23 mouse cellular contexts compared by ENCODE assay signal in the genomic region with DNA sequence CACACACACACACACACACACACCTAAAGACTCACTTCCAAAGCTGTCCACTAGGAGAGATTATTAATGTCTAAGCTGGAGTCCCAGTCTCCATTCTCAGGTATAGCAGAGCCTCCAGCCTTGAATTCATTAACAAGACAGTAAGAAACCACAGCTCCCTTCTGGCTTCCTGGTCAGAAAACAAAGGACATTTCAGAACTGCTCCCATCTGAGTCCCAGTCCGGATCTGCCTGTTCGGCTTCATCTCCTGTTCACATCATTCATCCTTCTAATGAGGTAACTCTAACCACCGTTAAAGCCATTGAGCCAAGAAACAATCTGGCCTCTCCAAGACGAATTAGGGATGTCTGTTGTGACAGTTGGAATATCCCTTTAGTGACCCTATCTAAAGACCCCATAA.
A peak's percentile ranks its signal among the peaks of the same experiment; 100 is the strongest.
DNase-seq lines count a peak whose midpoint lies in the region; ATAC-seq lines count a peak whose summit lies in the region.
"Had no signal": no experiment of that assay in that cellular context is flagged by ENCODE, and none has a peak within 500 bp of the region (broad histone marks: within the 10 kb centered on the region; RNA-seq: fewer than 3 reads in every experiment).

No protein-coding gene starts in this region.

- H3K36me3 ChIP-seq in kidney, embryonic 15.5 days: no peaks in the 10 kb centered on the region
- no peaks in the 10 kb centered on the region for H3K36me3 ChIP-seq in hindbrain, embryonic 11.5 days (ENCODE audit: control insufficient read depth, insufficient read depth, low read length)
- H3K36me3 ChIP-seq: embryonic facial prominence, embryonic 15.5 days; forebrain, embryonic 10.5 days; G1E; heart, embryonic 13.5 days; hindbrain, embryonic 12.5 days had no signal

- 0 out of 2 replicates have a peak, but pooled peaks have one; percentile 49 for ATAC-seq in kidney, embryonic 15.5 days (replicated peaks; ENCODE audit: low FRiP score)
- ATAC-seq in hindbrain, embryonic 11.5 days (ENCODE audit: low FRiP score): no peak
- ATAC-seq: forebrain, embryonic 14.5 days; hindbrain, embryonic 16.5 days; inflammation-experienced regulatory T-cells, adult 6 months had no signal

- no peaks in the 10 kb centered on the region for H3K27me3 ChIP-seq in kidney, embryonic 15.5 days
- no peaks in the 10 kb centered on the region for H3K27me3 ChIP-seq in hindbrain, embryonic 11.5 days (ENCODE audit: control insufficient read depth, insufficient read depth, low read length)
- H3K27me3 ChIP-seq: embryonic facial prominence, embryonic 15.5 days; heart, embryonic 13.5 days; hindbrain, embryonic 12.5 days had no signal

- no peak overlapping the region for H3K4me2 ChIP-seq in kidney, embryonic 15.5 days
- no peak overlapping the region for H3K4me2 ChIP-seq in hindbrain, embryonic 11.5 days (replicated peaks; ENCODE audit: low read depth, low read length)
- H3K4me2 ChIP-seq: embryonic facial prominence, embryonic 15.5 days; heart, embryonic 13.5 days; hindbrain, embryonic 12.5 days had no signal

- no peak overlapping the region for H3K9ac ChIP-seq in kidney, embryonic 15.5 days
- no peak overlapping the region for H3K9ac ChIP-seq in hindbrain, embryonic 11.5 days (ENCODE audit: low read depth, low read length)
- H3K9ac ChIP-seq: embryonic facial prominence, embryonic 15.5 days; heart, embryonic 13.5 days; hindbrain, embryonic 12.5 days had no signal

- H3K27ac ChIP-seq in kidney, embryonic 15.5 days: no peak overlapping the region
- H3K27ac ChIP-seq in hindbrain, embryonic 11.5 days (ENCODE audit: low read depth, low read length): no peak overlapping the region
- H3K27ac ChIP-seq: embryonic facial prominence, embryonic 15.5 days; forebrain, embryonic 10.5 days; heart, embryonic 13.5 days; hindbrain, embryonic 12.5 days had no signal

- 20% methylated on average over 4 of the region's 4 CpGs for WGBS in kidney, embryonic 15.5 days
- 65% methylated on average over 4 of the region's 4 CpGs for WGBS in hindbrain, embryonic 11.5 days

- H3K9me3 ChIP-seq in kidney, embryonic 15.5 days (replicated peaks): no peaks in the 10 kb centered on the region
- no peaks in the 10 kb centered on the region for H3K9me3 ChIP-seq in hindbrain, embryonic 11.5 days (ENCODE audit: control insufficient read depth, low read length)
- H3K9me3 ChIP-seq: embryonic facial prominence, embryonic 15.5 days; forebrain, embryonic 10.5 days; G1E; heart, embryonic 13.5 days; hindbrain, embryonic 12.5 days had no signal

- H3K4me1 ChIP-seq in kidney, embryonic 15.5 days: no peaks in the 10 kb centered on the region
- no peaks in the 10 kb centered on the region for H3K4me1 ChIP-seq in hindbrain, embryonic 11.5 days (replicated peaks; ENCODE audit: control insufficient read depth, insufficient read depth, low read length)
- H3K4me1 ChIP-seq: embryonic facial prominence, embryonic 15.5 days; forebrain, embryonic 10.5 days; heart, embryonic 13.5 days; hindbrain, embryonic 12.5 days had no signal

- DNase-seq in kidney, postnatal 25 days: no peak
- DNase-seq in Muller cell, postnatal 12 days (ENCODE audit: inconsistent ontology term): peak; percentile 39
- DNase-seq in ZHBTc4 (ENCODE audit: low read depth, low spot score): peak; percentile 16
- DNase-seq in retina, postnatal 1 day: peak; percentile 11
- DNase-seq in hindbrain, embryonic 11.5 days (ENCODE audit: low spot score): no peak
- DNase-seq in frontal cortex, postnatal 36 days (ENCODE audit: low spot score in 2 of 2): no peak
- DNase-seq: adrenal gland, adult 2 months; adrenal gland, postnatal 25 days; cerebellum, adult 18-20 months; cerebellum, adult 9-11 months; cerebellum, postnatal 36 days; gastrocnemius, postnatal 14 days; heart, postnatal 36 days had no signal

- H3K4me3 ChIP-seq in kidney, embryonic 15.5 days (replicated peaks): no peak overlapping the region
- H3K4me3 ChIP-seq in hindbrain, embryonic 11.5 days (ENCODE audit: low read depth, low read length): no peak overlapping the region
- H3K4me3 ChIP-seq: embryonic facial prominence, embryonic 15.5 days; erythroblast, embryonic 14.5 days; forebrain, embryonic 10.5 days; heart, embryonic 13.5 days; hindbrain, embryonic 12.5 days had no signal

Comparison
In these comparisons a context has a peak if more than half of its experiments do, and no peak if none do; other contexts are left out.
1. DNase-seq: peak in Muller cell, postnatal 12 days (single experiment), ZHBTc4 (single experiment) and retina, postnatal 1 day (single experiment); none in kidney, postnatal 25 days (0 of 2), hindbrain, embryonic 11.5 days (single experiment) and frontal cortex, postnatal 36 days (0 of 2).